Mouse (Mus musculus): ENCODE data around the gene Krtap19-1.

The Krtap19-1 gene

DNA sequence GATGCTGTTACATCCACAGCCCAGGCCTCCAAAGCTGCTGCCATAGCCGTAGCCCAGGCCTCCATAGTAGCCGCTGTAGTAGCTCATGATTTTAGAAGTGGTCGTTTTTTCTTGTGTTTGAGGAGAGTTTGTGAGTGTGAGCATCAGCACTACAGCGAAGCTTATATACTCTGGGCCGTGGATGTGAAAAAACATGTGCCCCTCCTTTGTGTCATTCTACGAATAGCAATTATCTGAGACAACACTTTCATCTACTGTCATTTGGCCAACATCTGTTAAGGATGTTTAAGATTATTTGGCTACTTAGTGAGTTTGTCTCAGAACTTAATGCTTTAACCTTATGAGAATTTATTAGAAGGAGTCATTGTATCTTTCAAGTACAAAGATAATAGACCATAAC is at the start of gene Krtap19-1:
Gene Krtap19-1 (minus strand): TSS at position 101 of the 400 bp plus-strand sequence.
- TF ChIP-seq GATA4 (IDR thresholded peaks at IDR 0.05; ENCODE audit: insufficient replicate concordance, low read length): no peak

DNA sequence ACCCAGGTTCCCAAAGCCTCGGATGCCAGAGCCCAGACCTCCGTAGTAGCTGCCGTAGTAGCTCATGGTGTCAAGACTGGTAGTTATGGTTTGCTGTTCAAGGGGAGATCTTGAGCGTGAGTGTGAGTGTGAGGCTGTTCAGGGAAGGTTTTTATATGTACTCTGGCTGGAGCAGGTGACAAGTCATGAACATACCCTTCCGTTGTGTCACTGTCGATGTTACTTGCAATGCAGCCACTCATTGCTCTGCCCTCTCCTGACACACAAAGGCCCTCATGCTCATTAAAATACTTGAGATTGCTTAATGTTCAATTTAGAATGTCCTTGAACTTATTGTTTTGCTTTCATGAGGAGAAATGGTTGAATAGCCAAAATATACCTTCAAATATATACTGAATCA is 27.1 kb upstream of the Krtap19-1 start, which contains the start of gene Krtap19-5:
Gene Krtap19-5 (minus strand): TSS at position 101 of the 400 bp plus-strand sequence.
- TF ChIP-seq GATA4 (IDR thresholded peaks at IDR 0.05; ENCODE audit: insufficient replicate concordance, low read length): no peak

DNA sequence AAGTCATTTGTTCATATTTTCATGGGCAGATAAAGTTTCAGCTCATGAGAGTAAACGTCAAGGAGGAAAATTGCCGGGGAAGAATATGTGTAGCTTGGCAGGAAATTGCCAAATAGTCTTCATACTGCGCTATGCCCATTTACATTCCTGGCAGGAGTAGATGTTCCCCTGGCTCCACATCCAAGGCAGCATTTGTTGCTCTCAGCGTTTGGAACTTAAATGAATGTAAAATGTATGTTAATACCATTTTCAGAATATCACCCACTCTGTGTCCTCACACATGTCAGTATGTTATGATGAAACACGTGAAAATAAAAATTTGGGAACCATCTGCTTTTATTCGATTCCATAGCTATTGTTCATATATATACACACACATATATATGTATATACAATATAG is 17.7 kb upstream of the Krtap19-1 start:
- no peak for TF ChIP-seq GATA4 (IDR thresholded peaks at IDR 0.05; ENCODE audit: insufficient replicate concordance, low read length)

DNA sequence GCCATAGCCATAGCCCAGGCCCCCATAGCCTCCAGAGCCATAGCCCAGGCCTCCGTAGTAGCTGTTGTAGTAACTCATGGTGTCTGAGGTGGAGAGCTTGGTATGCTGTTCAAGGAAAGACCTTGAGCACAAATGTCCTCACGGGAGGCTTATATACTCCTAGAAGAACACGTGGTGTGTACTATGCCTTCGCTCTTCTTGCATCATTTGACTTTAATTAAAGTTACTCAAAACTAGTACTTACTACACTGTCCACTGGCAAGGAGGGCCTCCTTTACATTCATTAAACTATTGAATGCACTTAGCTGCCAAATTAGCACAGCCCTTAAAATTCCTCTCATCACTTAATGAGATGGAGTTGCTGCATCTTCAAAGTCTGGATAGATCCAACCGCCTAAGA is 15.8 kb upstream of the Krtap19-1 start, which contains the start of gene Krtap19-4:
Gene Krtap19-4 (minus strand): TSS at position 101 of the 400 bp plus-strand sequence.
- TF ChIP-seq GATA4 (IDR thresholded peaks at IDR 0.05; ENCODE audit: insufficient replicate concordance, low read length): no peak

DNA sequence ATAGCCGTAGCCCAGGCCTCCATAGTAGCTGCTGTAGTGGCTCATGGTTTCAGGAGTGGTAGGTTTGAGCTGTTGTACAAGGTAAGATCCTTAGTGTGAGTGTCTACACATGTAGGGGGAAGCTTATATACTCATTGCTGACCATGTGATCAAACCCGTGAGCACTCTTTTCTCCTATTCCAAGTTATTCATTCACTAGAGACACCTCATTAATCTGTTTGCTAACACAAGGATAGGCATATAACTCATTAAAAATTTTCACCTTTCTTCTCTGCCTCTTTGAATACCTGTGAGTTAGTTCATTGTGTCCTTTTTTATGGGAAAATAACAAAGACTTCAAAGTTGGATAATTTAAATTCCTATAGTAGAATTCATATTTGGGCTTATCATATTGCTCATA is 8.7 kb upstream of the Krtap19-1 start, which contains the start of gene Krtap19-3:
Gene Krtap19-3 (minus strand): TSS at position 101 of the 400 bp plus-strand sequence.
- TF ChIP-seq GATA4 (IDR thresholded peaks at IDR 0.05; ENCODE audit: insufficient replicate concordance, low read length): no peak

DNA sequence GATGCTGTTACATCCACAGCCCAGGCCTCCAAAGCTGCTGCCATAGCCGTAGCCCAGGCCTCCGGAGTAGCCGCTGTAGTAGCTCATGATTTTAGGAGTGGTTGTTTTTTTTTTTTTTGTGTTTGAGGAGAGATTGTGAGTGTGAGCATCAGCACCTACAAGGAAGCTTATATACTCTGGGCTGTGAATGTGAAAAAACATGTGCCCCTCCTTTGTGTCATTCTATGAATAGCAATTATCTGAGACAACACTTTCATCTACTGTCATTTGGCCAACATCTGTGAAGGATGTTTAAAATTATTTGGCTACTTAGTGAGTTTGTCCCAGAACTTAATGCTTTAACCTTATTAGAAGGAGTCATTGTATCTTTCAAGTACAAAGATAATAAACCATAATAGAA is 5.0 kb upstream of the Krtap19-1 start, which contains the start of gene Krtap19-2:
Gene Krtap19-2 (minus strand): TSS at position 101 of the 400 bp plus-strand sequence.
- TF ChIP-seq GATA4 (IDR thresholded peaks at IDR 0.05; ENCODE audit: insufficient replicate concordance, low read length): no peak

DNA sequence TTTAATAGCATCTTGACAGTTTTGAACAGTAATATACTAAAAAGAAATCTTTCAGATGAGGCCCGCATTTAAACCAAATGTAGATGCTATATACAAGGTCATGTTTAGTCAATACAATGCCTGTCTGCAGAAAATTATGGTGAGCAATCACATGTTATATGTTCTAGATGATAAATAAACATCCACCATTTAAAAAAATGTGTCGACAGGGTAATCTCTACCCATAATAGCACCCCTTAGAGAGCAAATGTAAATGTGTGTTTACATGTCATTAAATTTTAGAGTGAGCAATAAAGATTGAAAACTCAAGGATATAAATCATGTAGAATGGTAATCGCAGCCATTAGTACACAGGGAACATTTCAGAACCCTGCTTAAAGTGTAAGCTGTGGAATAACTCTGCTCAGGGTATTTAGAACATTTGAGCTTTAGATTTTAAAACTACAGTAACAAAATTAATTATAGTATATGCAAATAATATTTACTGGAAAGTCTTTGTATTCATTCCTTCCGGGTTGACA is 4.3 kb downstream of the Krtap19-1 start:
- TF ChIP-seq GATA4 (IDR thresholded peaks at IDR 0.05; ENCODE audit: insufficient replicate concordance, low read length): no peak

DNA sequence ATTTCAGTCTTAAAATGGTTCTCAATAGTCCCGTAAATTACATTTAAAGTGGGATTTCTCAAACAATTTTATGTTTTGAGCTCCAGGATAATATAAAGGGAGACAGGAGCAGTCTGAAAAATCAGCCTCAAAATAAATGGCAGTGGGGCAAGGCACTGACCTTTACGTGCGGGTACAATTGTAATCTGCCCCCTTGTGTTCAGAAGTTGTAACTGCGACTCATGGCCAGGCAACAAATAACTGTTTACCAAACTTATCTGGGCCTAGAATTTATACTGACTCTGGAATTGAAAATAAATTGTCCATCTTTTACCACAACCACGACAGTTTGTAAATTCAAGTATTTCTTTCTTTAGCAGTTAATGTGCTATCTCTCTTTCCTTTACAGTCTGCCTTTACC is 17.8 kb downstream of the Krtap19-1 start:
- TF ChIP-seq GATA4 (IDR thresholded peaks at IDR 0.05; ENCODE audit: insufficient replicate concordance, low read length): no peak

DNA sequence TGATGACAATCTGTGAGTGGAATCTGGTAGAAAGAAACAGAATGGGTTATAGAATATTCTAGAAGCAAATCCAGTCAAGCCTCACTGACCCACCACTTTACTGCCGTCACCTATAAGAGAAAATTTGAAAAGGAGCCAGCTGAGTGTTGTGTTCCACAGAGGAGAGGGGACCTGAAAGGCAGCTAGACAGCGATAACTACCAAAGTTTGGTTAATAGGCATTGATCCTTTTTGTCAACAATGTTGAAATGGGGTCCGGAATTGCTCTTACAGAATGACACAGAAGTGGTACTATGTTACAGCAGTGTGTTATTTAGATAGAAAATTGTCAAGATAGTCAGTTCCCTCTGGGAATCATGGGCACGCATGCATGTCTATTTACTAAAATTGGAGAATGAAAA is 20.7 kb downstream of the Krtap19-1 start:
- no peak for TF ChIP-seq GATA4 (IDR thresholded peaks at IDR 0.05; ENCODE audit: insufficient replicate concordance, low read length)

DNA sequence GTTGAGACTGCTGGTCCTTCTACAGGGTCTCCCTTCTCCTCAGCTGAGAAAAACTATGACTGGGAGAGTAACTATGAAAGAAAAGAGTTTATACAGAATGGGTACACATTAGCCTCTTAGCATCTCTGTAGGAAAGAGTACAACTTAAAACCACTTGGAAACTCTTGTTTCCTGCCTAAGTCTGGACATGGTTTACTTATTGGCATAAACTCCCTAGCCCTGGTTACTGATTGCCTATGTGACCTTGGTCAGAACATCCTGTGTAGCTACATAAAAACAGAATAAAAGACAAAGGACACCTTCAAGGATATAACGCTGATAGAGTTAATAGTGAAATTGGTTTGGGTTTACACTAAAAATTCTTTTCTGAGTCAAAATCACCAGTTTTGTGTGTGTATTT is 21.8 kb downstream of the Krtap19-1 start:
- no peak for TF ChIP-seq GATA4 (IDR thresholded peaks at IDR 0.05; ENCODE audit: insufficient replicate concordance, low read length)

DNA sequence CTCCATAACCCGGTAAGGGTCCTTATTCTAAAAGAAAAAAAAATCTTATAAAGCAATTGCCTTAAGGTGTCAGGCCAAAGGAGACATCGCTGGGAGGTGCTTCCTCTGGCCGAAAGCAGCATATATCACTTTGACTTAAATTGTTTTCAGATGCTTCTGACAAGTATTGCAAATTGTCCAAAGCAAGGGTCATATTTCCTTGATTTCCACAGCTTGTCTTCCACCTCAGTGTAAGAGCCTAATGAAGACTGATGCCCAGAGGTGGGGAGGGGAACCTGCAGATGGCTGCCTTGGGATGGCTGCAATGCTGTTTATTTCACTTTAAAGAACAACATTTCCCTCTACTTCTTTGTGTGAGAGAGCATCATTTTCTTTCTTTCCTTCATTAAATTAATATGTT is 42.2 kb downstream of the Krtap19-1 start:
- no peak for TF ChIP-seq GATA4 (IDR thresholded peaks at IDR 0.05; ENCODE audit: insufficient replicate concordance, low read length)

DNA sequence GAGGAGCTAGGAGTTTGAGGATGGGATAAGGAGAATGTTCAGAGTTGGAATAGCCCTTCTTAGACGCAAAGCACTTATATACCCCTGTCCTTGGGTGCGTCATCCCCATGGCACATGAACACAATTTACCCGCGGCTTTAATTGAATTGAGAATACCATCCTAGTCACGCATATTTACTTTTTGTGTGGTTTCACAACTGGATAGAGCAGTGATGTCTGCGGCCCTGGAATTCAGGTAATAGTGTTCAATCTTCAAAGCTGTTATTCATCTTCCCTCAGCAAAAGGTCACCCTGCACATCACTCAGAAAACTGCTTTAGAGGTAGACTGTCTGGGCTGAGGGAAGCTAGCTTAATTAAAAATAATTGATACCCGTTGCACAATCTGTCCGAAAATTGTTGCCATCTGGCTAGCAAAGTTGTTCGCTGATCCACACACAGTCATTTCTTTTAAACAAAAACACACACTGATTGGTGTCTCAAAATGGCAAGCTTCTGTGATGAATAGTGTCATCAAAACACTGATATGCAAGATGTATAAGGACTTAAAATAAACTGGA is 43.0 kb downstream of the Krtap19-1 start, which contains the start of gene Krtap14:
Gene Krtap14 (minus strand): TSS at position 51 of the 558 bp plus-strand sequence.
- no peak for TF ChIP-seq GATA4 (IDR thresholded peaks at IDR 0.05; ENCODE audit: insufficient replicate concordance, low read length)

DNA sequence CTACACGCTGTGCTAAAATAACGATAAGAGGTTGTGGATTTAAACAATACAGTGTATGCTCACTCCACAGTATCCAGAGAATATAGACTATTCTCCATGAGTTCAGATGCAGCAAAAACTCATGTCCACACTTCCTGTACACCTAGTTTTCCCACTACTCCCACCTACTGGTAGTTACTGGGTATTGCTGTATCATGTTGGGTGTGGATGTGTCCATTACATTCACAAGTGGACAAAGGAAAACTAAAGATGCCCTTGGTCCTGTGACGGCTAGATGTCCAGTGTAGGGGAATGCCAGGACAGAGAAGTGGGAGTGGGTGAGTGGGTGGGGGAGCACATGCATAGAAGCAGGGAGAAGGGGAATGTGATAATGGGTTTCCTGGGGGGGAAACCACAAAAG is 45.5 kb downstream of the Krtap19-1 start:
- TF ChIP-seq GATA4 (IDR thresholded peaks at IDR 0.05; ENCODE audit: insufficient replicate concordance, low read length): no peak

DNA sequence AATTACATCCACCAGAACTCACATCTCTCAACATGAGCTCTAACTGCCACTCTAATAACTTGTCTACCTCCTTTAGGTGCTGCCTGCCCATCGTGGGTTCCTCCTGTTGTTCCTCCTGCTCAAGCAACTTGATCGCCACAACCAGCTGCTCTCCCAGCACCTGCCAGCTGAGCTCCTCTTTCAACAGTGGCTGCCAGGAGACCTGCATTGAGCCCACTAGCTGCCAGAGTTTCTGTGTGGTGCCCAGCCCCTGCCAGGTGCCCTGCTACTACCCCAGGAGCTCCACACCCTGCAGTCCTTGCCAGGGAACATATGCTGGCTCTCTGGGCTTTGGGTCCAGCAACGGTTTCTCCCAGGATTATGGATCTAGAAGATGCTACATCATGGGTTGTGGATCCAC is 49.1 kb downstream of the Krtap19-1 start, which contains the start of gene Krtap15:
Gene Krtap15 (plus strand): TSS at position 150 of the 400 bp plus-strand sequence.
- no peak for TF ChIP-seq GATA4 (IDR thresholded peaks at IDR 0.05; ENCODE audit: insufficient replicate concordance, low read length)

All from liver, adult (tissue).